Mouse (Mus musculus): ENCODE data around the gene Tmem135. TPM values are rescaled to one million over a fixed set of nuclear protein-coding genes. Genes with fewer than 3 reads are reported as not detected.

Gene Tmem135
- total and polyA plus RNA-seq, 3 experiments, result 27.2 to 45.1 (median 43.2) TPM

GRCm38 (mm10) chr7:89215714-89216113 is 188.3 kb downstream of the Tmem135 start:
- H3K4me1 ChIP-seq (ENCODE audit: control insufficient read depth, insufficient read depth, low read length), result peaks cover 6% of the 10 kb centered on the region
- H3K79me2 ChIP-seq (replicated peaks; ENCODE audit: control insufficient read depth, insufficient read depth, low read length), result no peaks in the 10 kb centered on the region
- no peak overlapping the region; the same call in 1 of the 2 replicates for H3K27ac ChIP-seq
- intact Hi-C loops (cut with DNase I), result no loop called here
- peaks cover 5% of the 10 kb centered on the region for H3K36me3 ChIP-seq (ENCODE audit: control insufficient read depth, insufficient read depth, low read length)
- DNase-seq, result no peak
- no peaks in the 10 kb centered on the region for H3K27me3 ChIP-seq (ENCODE audit: control insufficient read depth, insufficient read depth, low read length)
- no peak overlapping the region for H3K9ac ChIP-seq (ENCODE audit: low read depth, low read length)
- TF ChIP-seq POLR2A (IDR thresholded peaks at IDR 0.05; ENCODE audit: insufficient read depth, low read depth, low read length), result no peak
- TF ChIP-seq CTCF (IDR thresholded peaks at IDR 0.05), result no peak
- no peak for TF ChIP-seq EP300 (IDR thresholded peaks at IDR 0.05; ENCODE audit: insufficient read depth, low read depth, low read length)
- H3K4me3 ChIP-seq, result no peak overlapping the region
- WGBS, result 61% methylated on average over 7 of the region's 7 CpGs

GRCm38 (mm10) chr7:89210506-89210905 is 193.5 kb downstream of the Tmem135 start:
- no peak for TF ChIP-seq CTCF (IDR thresholded peaks at IDR 0.05)
- no peak for TF ChIP-seq POLR2A (IDR thresholded peaks at IDR 0.05; ENCODE audit: insufficient read depth, low read depth, low read length)
- no peak for TF ChIP-seq EP300 (IDR thresholded peaks at IDR 0.05; ENCODE audit: insufficient read depth, low read depth, low read length)
- intact Hi-C loops (cut with DNase I), result no loop called here
- Histone ChIP-seq H3K27ac (no peak overlapping the region), H3K4me1 (ENCODE audit: control insufficient read depth, insufficient read depth, low read length) (peaks cover 2% of the 10 kb centered on the region), H3K79me2 (replicated peaks; ENCODE audit: control insufficient read depth, insufficient read depth, low read length) (peaks cover 2% of the 10 kb centered on the region; the same call in 1 of the 2 replicates), H3K27me3 (ENCODE audit: control insufficient read depth, insufficient read depth, low read length) (no peaks in the 10 kb centered on the region), H3K36me3 (ENCODE audit: control insufficient read depth, insufficient read depth, low read length) (no peaks in the 10 kb centered on the region), H3K9ac (ENCODE audit: low read depth, low read length) (no peak overlapping the region), H3K4me3 (no peak overlapping the region)
- 70% methylated on average over 6 of the region's 6 CpGs for WGBS
- DNase-seq, result no peak

GRCm38 (mm10) chr7:89206165-89206564 is 197.9 kb downstream of the Tmem135 start:
- DNase-seq, result no peak
- no peak for TF ChIP-seq POLR2A (IDR thresholded peaks at IDR 0.05; ENCODE audit: insufficient read depth, low read depth, low read length)
- no peak for TF ChIP-seq EP300 (IDR thresholded peaks at IDR 0.05; ENCODE audit: insufficient read depth, low read depth, low read length)
- no peak for TF ChIP-seq CTCF (IDR thresholded peaks at IDR 0.05)
- Histone ChIP-seq H3K27ac (no peak overlapping the region), H3K27me3 (ENCODE audit: control insufficient read depth, insufficient read depth, low read length) (no peaks in the 10 kb centered on the region), H3K79me2 (replicated peaks; ENCODE audit: control insufficient read depth, insufficient read depth, low read length) (peaks cover 2% of the 10 kb centered on the region; the same call in 1 of the 2 replicates), H3K4me3 (no peak overlapping the region), H3K9ac (ENCODE audit: low read depth, low read length) (no peak overlapping the region), H3K4me1 (ENCODE audit: control insufficient read depth, insufficient read depth, low read length) (peaks cover 1% of the 10 kb centered on the region), H3K36me3 (ENCODE audit: control insufficient read depth, insufficient read depth, low read length) (peaks cover 4% of the 10 kb centered on the region)
- intact Hi-C loops (cut with DNase I), result no loop called here
- 87% methylated on average over 3 of the region's 3 CpGs for WGBS

GRCm38 (mm10) chr7:89205402-89205801 is 198.6 kb downstream of the Tmem135 start:
- no peak for TF ChIP-seq EP300 (IDR thresholded peaks at IDR 0.05; ENCODE audit: insufficient read depth, low read depth, low read length)
- no peak for TF ChIP-seq CTCF (IDR thresholded peaks at IDR 0.05)
- no peak for TF ChIP-seq POLR2A (IDR thresholded peaks at IDR 0.05; ENCODE audit: insufficient read depth, low read depth, low read length)
- Histone ChIP-seq H3K4me3 (no peak overlapping the region), H3K4me1 (ENCODE audit: control insufficient read depth, insufficient read depth, low read length) (peaks cover 1% of the 10 kb centered on the region), H3K27ac (no peak overlapping the region), H3K27me3 (ENCODE audit: control insufficient read depth, insufficient read depth, low read length) (no peaks in the 10 kb centered on the region), H3K36me3 (ENCODE audit: control insufficient read depth, insufficient read depth, low read length) (peaks cover 4% of the 10 kb centered on the region), H3K79me2 (replicated peaks; ENCODE audit: control insufficient read depth, insufficient read depth, low read length) (peaks cover 2% of the 10 kb centered on the region; the same call in 1 of the 2 replicates), H3K9ac (ENCODE audit: low read depth, low read length) (no peak overlapping the region)
- WGBS, result 78% methylated on average over 1 of the region's 1 CpGs
- intact Hi-C loops (cut with DNase I), result no loop called here
- DNase-seq, result no peak

- no peak overlapping the region for H3K27ac ChIP-seq
- peaks cover 1% of the 10 kb centered on the region for H3K4me1 ChIP-seq (ENCODE audit: control insufficient read depth, insufficient read depth, low read length)
- H3K27me3 ChIP-seq (ENCODE audit: control insufficient read depth, insufficient read depth, low read length), result no peaks in the 10 kb centered on the region
- 49% methylated on average over 5 of the region's 5 CpGs for WGBS
- TF ChIP-seq EP300 (IDR thresholded peaks at IDR 0.05; ENCODE audit: insufficient read depth, low read depth, low read length) (no peak), POLR2A (IDR thresholded peaks at IDR 0.05; ENCODE audit: insufficient read depth, low read depth, low read length) (no peak), CTCF (IDR thresholded peaks at IDR 0.05) (no peak)
- DNase-seq, result no peak
- intact Hi-C loops (cut with DNase I), result no loop called here
- peaks cover 4% of the 10 kb centered on the region for H3K36me3 ChIP-seq (ENCODE audit: control insufficient read depth, insufficient read depth, low read length)
- H3K79me2 ChIP-seq (replicated peaks; ENCODE audit: control insufficient read depth, insufficient read depth, low read length), result no peaks in the 10 kb centered on the region; the same call in 1 of the 2 replicates
- H3K9ac ChIP-seq (ENCODE audit: low read depth, low read length), result no peak overlapping the region
- no peak overlapping the region for H3K4me3 ChIP-seq
These were observed 200.9 kb downstream of the Tmem135 start for GRCm38 (mm10) chr7:89203144-89203543.

- H3K9ac ChIP-seq (ENCODE audit: low read depth, low read length), result no peak overlapping the region
- H3K4me3 ChIP-seq, result no peak overlapping the region
- intact Hi-C loops (cut with DNase I), result no loop called here
- no peak for DNase-seq
- H3K27me3 ChIP-seq (ENCODE audit: control insufficient read depth, insufficient read depth, low read length), result no peaks in the 10 kb centered on the region
- no peaks in the 10 kb centered on the region; the same call in 1 of the 2 replicates for H3K79me2 ChIP-seq (replicated peaks; ENCODE audit: control insufficient read depth, insufficient read depth, low read length)
- peaks cover 1% of the 10 kb centered on the region for H3K4me1 ChIP-seq (ENCODE audit: control insufficient read depth, insufficient read depth, low read length)
- no peak for TF ChIP-seq POLR2A (IDR thresholded peaks at IDR 0.05; ENCODE audit: insufficient read depth, low read depth, low read length)
- no peak for TF ChIP-seq CTCF (IDR thresholded peaks at IDR 0.05)
- no peak for TF ChIP-seq EP300 (IDR thresholded peaks at IDR 0.05; ENCODE audit: insufficient read depth, low read depth, low read length)
- peaks cover 4% of the 10 kb centered on the region for H3K36me3 ChIP-seq (ENCODE audit: control insufficient read depth, insufficient read depth, low read length)
- H3K27ac ChIP-seq, result no peak overlapping the region
These were observed 202.1 kb downstream of the Tmem135 start for GRCm38 (mm10) chr7:89201954-89202353.

All from heart, adult 2 months (tissue).